Mouse (Mus musculus) stomach, embryonic 16.5 days (tissue): ENCODE data around the gene Id1. TPM values are rescaled to one million over a fixed set of nuclear protein-coding genes. Genes with fewer than 3 reads are reported as not detected.

Source experiments
- ATAC-seq: fragments of 200-750 bp; cut with Nextera tagmentation; 2 replicates; pipeline ENCODE4 v1.8.0; 2017; ENCODE audit warnings: moderate number of reproducible peaks, moderate TSS enrichment; ENCODE audit not compliant: insufficient read depth, low FRiP score
- H3K27ac ChIP-seq: fragments of 300-500 bp; sonication (generic); 2 replicates; pipeline ENCODE4 v1.5.1; 2014; ENCODE audit warnings: low read length
- H3K27me3 ChIP-seq: fragments of 300-500 bp; sonication (generic); 2 replicates; pipeline ENCODE4 v1.6.1; 2014; ENCODE audit warnings: low read length, control low read depth, mixed read lengths; ENCODE audit not compliant: control insufficient read depth, insufficient read depth
- H3K36me3 ChIP-seq: fragments of 300-500 bp; sonication (generic); 2 replicates; pipeline ENCODE4 v1.6.1; 2014; ENCODE audit warnings: low read length; ENCODE audit not compliant: control insufficient read depth, insufficient read depth
- H3K4me1 ChIP-seq: fragments of 300-500 bp; sonication (generic); 2 replicates; pipeline ENCODE4 v1.6.1; 2014; ENCODE audit warnings: low read length, control low read depth, mixed read lengths; ENCODE audit not compliant: control insufficient read depth, insufficient read depth
- H3K4me2 ChIP-seq: fragments of 300-500 bp; sonication (generic); 2 replicates; pipeline ENCODE4 v1.6.1; 2014; ENCODE audit warnings: low read depth, low read length, mixed read lengths
- H3K4me3 ChIP-seq: fragments of 300-500 bp; sonication (generic); replicated peaks from 2 replicates; pipeline ENCODE4 v1.5.1; 2014; ENCODE audit warnings: mild to moderate bottlenecking, low read length
- H3K9ac ChIP-seq: fragments of 300-500 bp; sonication (generic); 2 replicates; pipeline ENCODE4 v1.6.1; 2014; ENCODE audit warnings: low read length
- H3K9me3 ChIP-seq: fragments of 300-500 bp; sonication (generic); replicated peaks from 2 replicates; pipeline ENCODE4 v1.6.1; 2016; ENCODE audit warnings: low read length, control low read depth; ENCODE audit not compliant: control insufficient read depth
- WGBS: fragments of 180-500 bp; shearing (Covaris S2); extraction: QIAGEN DNeasy Blood & Tissue Kit; methylation state at CpG from one replicate; pipeline ENCODE4 v1.1.7; 2014; 5-methylcytosine and 5-hydroxymethylcytosine counted together
- microRNA-seq: library from miRNA; unstranded; fragments of <30 nt; microRNA quantifications from one replicate; pipeline ENCODE4, GENCODE M21; 2016
- polyA plus RNA-seq: library from polyadenylated mRNA; unstranded; fragments of >200 nt; fragmentation: Nextera tagmentation; extraction: Ambion mirVana; gene quantifications from 2 replicates; pipeline ENCODE4 v1.2.1, GENCODE M21; 2015

The Id1 gene
- polyA plus RNA-seq, 1 experiment from 2014 or later, result 125 TPM

DNA sequence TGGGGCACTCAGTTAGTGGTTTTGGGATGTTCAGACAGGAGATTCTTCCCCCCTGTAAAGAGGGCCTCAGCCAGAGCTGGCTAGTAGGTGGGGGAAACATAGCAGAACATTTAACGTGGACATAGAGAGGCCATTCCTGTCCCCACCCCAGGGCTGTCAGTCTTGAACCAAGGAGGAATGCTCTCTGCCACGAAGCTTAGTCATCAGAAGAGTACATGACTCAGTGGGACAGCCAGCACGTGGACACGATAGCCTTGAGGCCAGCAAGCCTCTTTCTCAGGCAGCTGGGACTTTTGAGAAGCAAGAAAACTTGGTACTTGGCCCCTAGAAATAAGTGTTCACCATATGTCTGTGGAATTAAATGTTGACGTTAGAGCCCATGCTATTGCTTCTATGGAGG, 46.6 kb downstream of the Id1 start:
- Histone ChIP-seq H3K4me2 (no peak overlapping the region), H3K9ac (no peak overlapping the region), H3K9me3 (no peaks in the 10 kb centered on the region), H3K36me3 (no peaks in the 10 kb centered on the region), H3K4me1 (peaks cover 17% of the 10 kb centered on the region), H3K27me3 (no peaks in the 10 kb centered on the region), H3K4me3 (no peak overlapping the region), H3K27ac (no peak overlapping the region)
- ATAC-seq, result no peak
- 67% methylated on average over 5 of the region's 5 CpGs for WGBS

GRCm38 (mm10) chr2:152783241-152783640, 47.2 kb downstream of the Id1 start:
- Histone ChIP-seq H3K4me3 (no peak overlapping the region), H3K36me3 (no peaks in the 10 kb centered on the region), H3K4me1 (peaks cover 17% of the 10 kb centered on the region), H3K9ac (no peak overlapping the region), H3K9me3 (no peaks in the 10 kb centered on the region), H3K27me3 (no peaks in the 10 kb centered on the region), H3K4me2 (no peak overlapping the region), H3K27ac (no peak overlapping the region)
- 96% methylated on average over 5 of the region's 5 CpGs for WGBS
- no peak for ATAC-seq

DNA sequence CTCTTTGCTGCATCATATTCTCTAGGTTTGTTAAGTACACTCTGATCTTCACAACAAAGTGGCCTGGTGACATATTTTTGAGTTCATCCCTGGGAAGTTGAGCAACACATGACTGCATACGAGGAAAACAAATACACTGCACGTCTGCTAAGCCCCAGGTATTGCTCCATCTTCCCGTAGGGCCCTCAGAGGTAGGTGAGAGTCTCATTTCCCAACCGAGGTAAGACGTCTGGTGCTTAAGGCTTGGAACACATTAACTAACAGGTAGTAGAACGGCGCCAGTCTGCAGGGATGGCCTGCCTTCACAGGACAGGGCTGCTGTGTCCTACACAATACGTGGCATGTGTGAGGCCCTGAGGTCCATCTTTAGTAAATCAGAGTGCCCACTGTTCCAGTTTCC, 48.6 kb downstream of the Id1 start:
- Histone ChIP-seq H3K27ac (peak overlapping the region; percentile 70; the same call in 1 of the 2 replicates), H3K36me3 (no peaks in the 10 kb centered on the region), H3K4me1 (peaks cover 28% of the 10 kb centered on the region), H3K9me3 (no peaks in the 10 kb centered on the region), H3K27me3 (no peaks in the 10 kb centered on the region), H3K9ac (no peak overlapping the region), H3K4me2 (no peak overlapping the region), H3K4me3 (no peak overlapping the region)
- 84% methylated on average over 8 of the region's 8 CpGs for WGBS
- ATAC-seq, result no peak

- no peaks in the 10 kb centered on the region for H3K9me3 ChIP-seq
- peak overlapping the region; percentile 23 for H3K4me2 ChIP-seq
- 32% methylated on average over 18 of the region's 18 CpGs for WGBS
- H3K27me3 ChIP-seq, result no peaks in the 10 kb centered on the region
- H3K4me3 ChIP-seq, result no peak overlapping the region
- H3K36me3 ChIP-seq, result no peaks in the 10 kb centered on the region
- ATAC-seq, result peak; percentile 52
- H3K4me1 ChIP-seq, result peaks cover 34% of the 10 kb centered on the region
- H3K27ac ChIP-seq, result peak overlapping the region; percentile 70
- H3K9ac ChIP-seq, result peak overlapping the region; percentile 41
These were observed 49.6 kb downstream of the Id1 start for GRCm38 (mm10) chr2:152785446-152786350.

Small RNA genes within 50 kb of the gene (microRNA-seq; reads per million reads assigned to microRNA genes)
- gene Gm23802, result not detected

Other genes starting within 250 kb of the Id1 start
- gene Defb22, start 246.1 kb upstream of the Id1 start, polyA plus RNA-seq, result not detected in 2 replicates
- gene Defb26, start 224.6 kb upstream of the Id1 start, polyA plus RNA-seq, result not detected in 2 replicates
- not detected in 2 replicates for gene Defb28, start 218.0 kb upstream of the Id1 start, polyA plus RNA-seq
- not detected in 2 replicates for gene Defb29, start 196.2 kb upstream of the Id1 start, polyA plus RNA-seq
- gene Gm17416, start 166.9 kb upstream of the Id1 start, polyA plus RNA-seq, result not detected in 2 replicates
- gene Defb21, start 163.5 kb upstream of the Id1 start, polyA plus RNA-seq, result not detected in 2 replicates
- not detected in 2 replicates for gene Defb19, start 155.9 kb upstream of the Id1 start, polyA plus RNA-seq
- not detected in 2 replicates for gene Defb45, start 136.9 kb upstream of the Id1 start, polyA plus RNA-seq
- gene Defb36, start 131.9 kb upstream of the Id1 start, polyA plus RNA-seq, result not detected in 2 replicates
- gene Defb25, start 113.2 kb upstream of the Id1 start, polyA plus RNA-seq, result 0.62 and 1.4 TPM in 2 replicates
- 20.0 and 20.6 TPM in 2 replicates for gene Rem1, start 109.3 kb upstream of the Id1 start, polyA plus RNA-seq
- gene H13, start 66.8 kb upstream of the Id1 start, polyA plus RNA-seq, result 121 and 128 TPM in 2 replicates
- gene Mcts2, start 49.2 kb upstream of the Id1 start, polyA plus RNA-seq, result 24.0 and 25.2 TPM in 2 replicates
- 21.3 and 23.9 TPM in 2 replicates for gene Cox4i2, start 17.9 kb downstream of the Id1 start, polyA plus RNA-seq
- 78.1 and 88.8 TPM in 2 replicates for gene Bcl2l1, start 95.5 kb downstream of the Id1 start, polyA plus RNA-seq
- gene Tpx2, start 111.7 kb downstream of the Id1 start, polyA plus RNA-seq, result 59.8 and 60.6 TPM in 2 replicates
- 0.07 and 1.8 TPM in 2 replicates for gene Mylk2, start 175.1 kb downstream of the Id1 start, polyA plus RNA-seq
- 4.5 and 5.3 TPM in 2 replicates for gene Foxs1, start 197.0 kb downstream of the Id1 start, polyA plus RNA-seq
- gene Dusp15, start 215.4 kb downstream of the Id1 start, polyA plus RNA-seq, result 0.06 and 0.24 TPM in 2 replicates
- gene Ttll9, start 226.2 kb downstream of the Id1 start, polyA plus RNA-seq, result 0.27 TPM in 2 replicates